Mouse (Mus musculus) lung, adult 2 months (tissue): ENCODE measurements at regions not wholly inside any gene's neighbourhood (a gene's known extent, or its start where the extent isn't known, plus 50 kb on each side); places are given as distances from the start of the nearest gene placed in this dataset.

Experiments
- CTCF ChIP-seq: fragments of 200-500 bp; IDR thresholded peaks from 2 replicates; pipeline ENCODE4 v1.5.1; 2011; ENCODE audit warnings: mild to moderate bottlenecking, low read length, control low read depth; ENCODE audit not compliant: insufficient read depth
- POLR2A ChIP-seq: fragments of 200-500 bp; IDR thresholded peaks from 2 replicates; pipeline ENCODE4 v1.6.1; 2011; ENCODE audit warnings: low read depth, mild to moderate bottlenecking, control low read depth, low read length, borderline replicate concordance; ENCODE audit errors: extremely low read depth

DNA sequence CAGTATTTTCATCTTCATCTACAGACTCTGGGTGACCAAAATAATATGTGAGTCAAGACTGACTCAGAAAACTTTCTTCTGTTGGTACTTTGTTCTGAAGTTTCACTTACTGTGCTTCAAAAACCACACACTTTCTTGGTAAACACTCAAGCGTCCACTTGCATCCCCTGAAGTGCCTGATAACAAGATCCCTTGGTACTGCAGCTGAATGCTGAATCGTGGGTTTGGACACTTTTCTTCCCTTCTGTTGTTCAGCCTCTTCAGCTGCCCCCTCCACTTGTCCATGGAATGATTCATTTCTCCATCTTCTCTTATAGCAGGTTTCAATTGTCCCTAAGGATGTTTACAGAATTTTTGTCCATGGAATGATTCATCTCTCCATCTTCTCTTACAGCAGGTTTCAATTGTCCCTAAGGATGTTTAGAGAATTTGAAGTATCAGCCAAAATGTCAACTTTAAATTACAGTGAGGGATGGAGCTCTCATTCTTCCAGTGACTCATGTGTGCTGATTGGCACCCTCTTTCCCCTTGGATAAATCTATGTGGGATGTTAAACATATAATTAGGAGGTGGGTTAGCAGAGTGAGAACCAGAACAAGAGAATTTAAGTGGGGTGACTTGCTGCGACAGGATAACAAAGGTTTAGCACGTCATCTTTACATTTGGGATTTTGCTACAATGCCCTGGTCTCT lies 57.7 kb upstream of the Pdk4 start:
- TF ChIP-seq POLR2A (no peak), CTCF (no peak)
